Mouse (Mus musculus) neural tube, embryonic 11.5 days (tissue): ENCODE measurements around the gene Auts2. TPM values are rescaled to one million over a fixed set of nuclear protein-coding genes. Genes with fewer than 3 reads are reported as not detected.

Experiments used
- ATAC-seq: fragments of 200-750 bp; cut with Nextera tagmentation; 2 replicates; pipeline ENCODE4 v1.8.0; 2017; ENCODE audit warnings: moderate number of reproducible peaks, mild to moderate bottlenecking, moderate TSS enrichment, moderate library complexity; ENCODE audit not compliant: insufficient read depth, low FRiP score, low TSS enrichment
- DNase-seq: peaks from one replicate; pipeline ENCODE4 v3.0.0-alpha.2; 2015; ENCODE audit warnings: low spot score
- H3K27ac ChIP-seq: fragments of 300-500 bp; sonication (generic); 2 replicates; pipeline ENCODE4 v1.5.1; 2014; ENCODE audit warnings: low read depth, mild to moderate bottlenecking, low read length
- H3K27me3 ChIP-seq: fragments of 300-500 bp; sonication (generic); 2 replicates; pipeline ENCODE4 v1.6.1; 2014; ENCODE audit warnings: mild to moderate bottlenecking, low read length, mixed read lengths; ENCODE audit not compliant: control insufficient read depth, insufficient read depth
- H3K36me3 ChIP-seq: fragments of 300-500 bp; sonication (generic); 2 replicates; pipeline ENCODE4 v1.6.1; 2014; ENCODE audit warnings: mild to moderate bottlenecking, low read length, moderate library complexity, mixed read lengths; ENCODE audit not compliant: control insufficient read depth, insufficient read depth
- H3K4me1 ChIP-seq: fragments of 300-500 bp; sonication (generic); 2 replicates; pipeline ENCODE4 v1.6.1; 2014; ENCODE audit warnings: low read length, mixed read lengths; ENCODE audit not compliant: control insufficient read depth, insufficient read depth
- H3K4me2 ChIP-seq: fragments of 300-500 bp; sonication (generic); 2 replicates; pipeline ENCODE4 v1.6.1; 2014; ENCODE audit warnings: low read depth, mild to moderate bottlenecking, moderate library complexity
- H3K4me3 ChIP-seq: fragments of 300-500 bp; sonication (generic); 2 replicates; pipeline ENCODE4 v1.5.1; 2014; ENCODE audit warnings: low read depth, low read length
- H3K9ac ChIP-seq: fragments of 300-500 bp; sonication (generic); 2 replicates; pipeline ENCODE4 v1.6.1; 2014; ENCODE audit warnings: mild to moderate bottlenecking, low read length
- H3K9me3 ChIP-seq: fragments of 300-500 bp; sonication (generic); 2 replicates; pipeline ENCODE4 v1.6.1; 2016; ENCODE audit warnings: low read length; ENCODE audit not compliant: control insufficient read depth
- WGBS: fragments of 180-500 bp; shearing (Covaris S2); extraction: QIAGEN DNeasy Blood & Tissue Kit; methylation state at CpG from one replicate; pipeline ENCODE4 v1.1.7; 2014; 5-methylcytosine and 5-hydroxymethylcytosine counted together
- polyA plus RNA-seq: library from polyadenylated mRNA; unstranded; fragments of >200 nt; fragmentation: Nextera tagmentation; extraction: Ambion mirVana; gene quantifications from 2 replicates; pipeline ENCODE4 v1.2.1, GENCODE M21; 2014

Gene Auts2
- polyA plus RNA-seq, 1 experiment from 2014 or later = 45.0 TPM

DNA sequence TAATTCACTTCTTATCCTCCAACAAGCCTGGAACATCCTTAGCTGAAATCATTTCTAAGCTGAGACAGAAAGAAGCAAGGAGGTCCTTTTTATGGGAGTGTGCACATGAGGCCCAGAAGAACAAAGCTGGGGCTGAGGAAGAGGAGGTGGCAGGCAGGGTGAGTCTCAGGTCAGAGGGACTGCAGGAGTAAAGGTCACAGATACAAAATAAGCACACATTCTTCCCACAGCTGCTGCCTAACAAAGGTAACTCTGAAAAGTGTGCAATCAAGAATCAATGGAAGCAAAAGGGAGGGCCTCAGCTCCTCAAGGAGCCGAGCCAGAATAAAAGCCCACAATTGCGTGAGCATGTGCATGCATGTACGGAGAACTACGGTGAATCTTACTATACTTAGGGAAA, 51.6 kb downstream of the Auts2 start:
- Histone ChIP-seq H3K36me3 (no peaks in the 10 kb centered on the region), H3K4me2 (no peak overlapping the region), H3K9ac (no peak overlapping the region), H3K4me3 (no peak overlapping the region), H3K9me3 (no peaks in the 10 kb centered on the region), H3K27ac (peak overlapping the region; percentile 53), H3K4me1 (peaks cover 32% of the 10 kb centered on the region), H3K27me3 (no peaks in the 10 kb centered on the region)
- ATAC-seq (peak; percentile 48; the same call in 1 of the 2 replicates), DNase-seq (no peak)
- WGBS = 36% methylated on average over 4 of the region's 4 CpGs

GRCm38 (mm10) chr5:132490326-132490725, 52.8 kb downstream of the Auts2 start:
- Histone ChIP-seq H3K9ac (no peak overlapping the region), H3K4me2 (no peak overlapping the region), H3K4me1 (peaks cover 32% of the 10 kb centered on the region), H3K4me3 (no peak overlapping the region), H3K27ac (no peak overlapping the region), H3K27me3 (no peaks in the 10 kb centered on the region), H3K9me3 (no peaks in the 10 kb centered on the region), H3K36me3 (no peaks in the 10 kb centered on the region)
- 93% methylated on average over 1 of the region's 1 CpGs for WGBS
- DNase-seq = no peak
- no peak for ATAC-seq

GRCm38 (mm10) chr5:132489736-132490313, 53.3 kb downstream of the Auts2 start:
- no peak overlapping the region for H3K4me3 ChIP-seq
- no peaks in the 10 kb centered on the region for H3K27me3 ChIP-seq
- no peak for ATAC-seq
- no peak for DNase-seq
- H3K9ac ChIP-seq = no peak overlapping the region
- no peaks in the 10 kb centered on the region for H3K36me3 ChIP-seq
- no peaks in the 10 kb centered on the region for H3K9me3 ChIP-seq
- 75% methylated on average over 7 of the region's 7 CpGs for WGBS
- H3K4me2 ChIP-seq = no peak overlapping the region
- H3K4me1 ChIP-seq = peaks cover 32% of the 10 kb centered on the region
- H3K27ac ChIP-seq = no peak overlapping the region

GRCm38 (mm10) chr5:132486831-132487230, 56.3 kb downstream of the Auts2 start:
- DNase-seq = no peak
- no peak for ATAC-seq
- Histone ChIP-seq H3K27me3 (no peaks in the 10 kb centered on the region), H3K4me3 (no peak overlapping the region), H3K4me2 (no peak overlapping the region), H3K9me3 (no peaks in the 10 kb centered on the region), H3K27ac (no peak overlapping the region), H3K36me3 (no peaks in the 10 kb centered on the region), H3K4me1 (peaks cover 28% of the 10 kb centered on the region), H3K9ac (no peak overlapping the region)
- 61% methylated on average over 7 of the region's 7 CpGs for WGBS

GRCm38 (mm10) chr5:132485994-132486393, 57.1 kb downstream of the Auts2 start:
- DNase-seq = no peak
- Histone ChIP-seq H3K9me3 (no peaks in the 10 kb centered on the region), H3K9ac (no peak overlapping the region), H3K36me3 (no peaks in the 10 kb centered on the region), H3K27ac (no peak overlapping the region), H3K4me3 (no peak overlapping the region), H3K4me2 (no peak overlapping the region), H3K4me1 (peaks cover 20% of the 10 kb centered on the region), H3K27me3 (no peaks in the 10 kb centered on the region)
- ATAC-seq = no peak
- WGBS = 90% methylated on average over 6 of the region's 6 CpGs

- no peak for ATAC-seq
- Histone ChIP-seq H3K4me3 (no peak overlapping the region), H3K4me2 (no peak overlapping the region), H3K9ac (no peak overlapping the region), H3K9me3 (no peaks in the 10 kb centered on the region), H3K36me3 (no peaks in the 10 kb centered on the region), H3K27ac (no peak overlapping the region), H3K4me1 (peaks cover 17% of the 10 kb centered on the region), H3K27me3 (no peaks in the 10 kb centered on the region)
- no peak for DNase-seq
- WGBS = 85% methylated on average over 3 of the region's 3 CpGs
These were observed 57.7 kb downstream of the Auts2 start for GRCm38 (mm10) chr5:132485448-132485847.

DNA sequence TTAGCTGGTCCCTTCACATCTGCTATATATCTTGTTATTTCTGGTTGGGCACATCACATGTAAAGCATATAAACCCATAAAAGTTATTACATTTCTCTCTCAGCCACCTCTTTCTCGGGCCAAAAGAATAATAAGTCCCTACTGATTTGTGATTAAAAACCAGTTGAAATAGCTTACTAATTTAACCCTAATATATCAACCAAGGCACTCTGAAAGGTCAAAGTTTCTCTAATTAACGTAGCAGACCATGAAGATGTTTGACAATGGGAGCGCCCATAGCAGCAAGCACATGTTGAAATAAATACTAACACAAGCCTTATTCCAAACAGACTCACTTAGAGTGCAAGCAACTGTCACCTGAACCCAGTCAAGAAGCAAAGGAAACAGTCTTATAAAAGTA, 61.7 kb downstream of the Auts2 start:
- no peaks in the 10 kb centered on the region for H3K27me3 ChIP-seq
- H3K27ac ChIP-seq = no peak overlapping the region
- H3K9ac ChIP-seq = no peak overlapping the region
- no peak overlapping the region for H3K4me2 ChIP-seq
- DNase-seq (no peak), ATAC-seq (no peak)
- H3K36me3 ChIP-seq = no peaks in the 10 kb centered on the region
- H3K4me3 ChIP-seq = no peak overlapping the region
- no peaks in the 10 kb centered on the region for H3K9me3 ChIP-seq
- WGBS = 52% methylated on average over 3 of the region's 3 CpGs
- peaks cover 12% of the 10 kb centered on the region for H3K4me1 ChIP-seq

DNA sequence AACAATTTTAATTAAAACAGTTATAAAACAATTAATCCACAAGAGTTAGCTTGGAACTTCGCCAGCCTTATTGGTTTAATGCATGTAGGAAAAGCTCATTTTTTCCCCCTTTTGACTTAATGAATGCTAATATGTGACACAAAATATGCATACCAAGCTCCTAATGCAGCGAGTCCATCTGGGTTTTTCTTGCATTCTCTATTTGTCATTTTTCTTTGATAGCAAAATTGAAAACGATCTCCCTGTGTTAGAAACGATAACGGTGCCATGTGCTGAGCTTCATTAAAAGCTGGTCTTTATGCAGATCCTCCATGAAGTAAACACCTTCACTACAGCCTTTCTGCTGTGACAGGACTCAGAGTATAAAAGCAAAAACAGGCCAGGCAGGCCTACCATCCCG, 62.7 kb downstream of the Auts2 start:
- Histone ChIP-seq H3K27me3 (no peaks in the 10 kb centered on the region), H3K4me3 (no peak overlapping the region), H3K4me1 (peaks cover 12% of the 10 kb centered on the region), H3K36me3 (no peaks in the 10 kb centered on the region), H3K9me3 (no peaks in the 10 kb centered on the region), H3K9ac (no peak overlapping the region), H3K4me2 (no peak overlapping the region), H3K27ac (no peak overlapping the region)
- ATAC-seq (no peak), DNase-seq (no peak)
- 77% methylated on average over 6 of the region's 6 CpGs for WGBS

- DNase-seq = no peak
- no peak overlapping the region for H3K27ac ChIP-seq
- no peak overlapping the region for H3K4me3 ChIP-seq
- no peak overlapping the region for H3K9ac ChIP-seq
- whole genome bisulfite sequencing = 71% methylated on average over 11 of the region's 11 CpGs
- peaks cover 16% of the 10 kb centered on the region for H3K4me1 ChIP-seq
- H3K36me3 ChIP-seq = no peaks in the 10 kb centered on the region
- H3K4me2 ChIP-seq = no peak overlapping the region
- no peaks in the 10 kb centered on the region for H3K27me3 ChIP-seq
- no peaks in the 10 kb centered on the region for H3K9me3 ChIP-seq
- no peak for ATAC-seq
These were observed 63.8 kb downstream of the Auts2 start for GRCm38 (mm10) chr5:132479227-132479857.
